Mouse (Mus musculus) CH12.LX (cell line): ENCODE measurements at regions not wholly inside any gene's neighbourhood (a gene's known extent, or its start where the extent isn't known, plus 50 kb on each side); places are given as distances from the start of the nearest gene placed in this dataset.

Source experiments
- CTCF ChIP-seq, 2 experiments: IDR thresholded peaks in 1 of 2; conservative IDR thresholded peaks in 1 of 2; 2 replicates each; pipeline ENCODE4 v1.5.1; 2011 to 2012; ENCODE audit warnings: low read depth in 2 of 2, low read length in 2 of 2, improper control_type of control experiment in 1 of 2, inconsistent platforms in 1 of 2, mild to moderate bottlenecking in 1 of 2, moderate library complexity in 1 of 2
- EP300 ChIP-seq: IDR thresholded peaks from 2 replicates; pipeline ENCODE4 v1.6.1; 2011; ENCODE audit warnings: low read length, improper control_type of control experiment

DNA sequence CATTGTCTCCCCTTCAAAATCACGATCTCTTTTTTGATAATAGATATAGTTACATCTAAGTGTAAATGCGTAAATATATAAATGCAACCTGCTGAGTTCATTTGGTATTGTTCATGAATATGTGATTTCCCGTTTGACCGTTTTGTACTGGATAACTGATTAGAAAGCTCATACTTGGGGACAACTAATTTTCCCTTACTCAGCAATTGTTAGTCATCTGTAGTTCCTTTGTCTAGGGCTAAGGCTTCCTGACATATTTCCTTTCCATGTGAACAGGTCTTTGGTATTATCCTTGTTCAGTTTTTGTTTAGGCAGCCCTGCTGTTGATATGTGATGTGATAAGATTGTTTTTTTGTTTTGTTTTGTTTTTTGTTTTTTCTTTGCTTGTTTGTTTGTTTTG lies 142.0 kb downstream of the Ccdc50 start:
- TF ChIP-seq EP300, result no peak
- TF ChIP-seq CTCF (conservative IDR thresholded peaks at IDR 0.05 in 1 of 2, IDR thresholded peaks at IDR 0.05 in 1 of 2; ENCODE audit: low read depth in 2 of 2, low read length in 2 of 2), result no peak
